Mouse (Mus musculus): Measurements from ENCODE around the gene Nfkb1. TPM values are rescaled to one million over a fixed set of nuclear protein-coding genes. Genes with fewer than 3 reads are reported as not detected.

Nfkb1 gene
- polyA plus RNA-seq, 1 experiment from 2014 or later = 12.7 TPM

DNA sequence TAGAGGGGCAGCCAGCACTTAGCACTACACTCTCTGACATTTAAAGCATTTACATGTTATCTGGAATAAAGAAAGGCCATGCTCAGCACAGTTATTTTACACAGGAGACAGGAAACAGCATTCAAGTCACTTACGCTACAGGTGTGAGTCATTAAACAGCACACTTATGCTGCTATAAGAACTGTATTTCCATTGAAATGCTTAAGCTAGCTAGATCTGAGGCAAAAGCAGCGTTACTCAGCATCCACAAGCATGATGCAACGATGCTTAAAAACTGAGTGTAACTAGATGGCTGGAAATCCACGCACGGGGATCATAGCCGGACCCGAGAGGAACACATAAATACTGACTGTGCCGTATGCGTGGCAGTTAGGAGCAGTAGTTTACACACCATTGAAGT lies 84.3 kb downstream of the Nfkb1 start:
- Histone ChIP-seq H3K36me3 (replicated peaks; ENCODE audit: insufficient read depth, low read length) (peaks cover 52% of the 10 kb centered on the region), H3K4me2 (ENCODE audit: low read depth, low read length) (peak overlapping the region; percentile 67), H3K27me3 (ENCODE audit: insufficient read depth, low read length) (no peaks in the 10 kb centered on the region), H3K27ac (ENCODE audit: low read depth) (peak overlapping the region; percentile 78), H3K9me3 (ENCODE audit: low read length) (no peaks in the 10 kb centered on the region), H3K9ac (replicated peaks) (no peak overlapping the region), H3K4me1 (ENCODE audit: insufficient read depth) (peaks cover 13% of the 10 kb centered on the region), H3K4me3 (ENCODE audit: low read depth, low read length) (peak overlapping the region; percentile 55)
- DNase-seq (no peak), ATAC-seq (no peak)
- WGBS (ENCODE audit: insufficient replicate concordance) = 45% methylated on average over 9 of the region's 9 CpGs
- TF ChIP-seq CTCF (IDR thresholded peaks at IDR 0.05; ENCODE audit: low read depth) (no peak), EP300 (IDR thresholded peaks at IDR 0.05; ENCODE audit: low read depth) (no peak)

DNA sequence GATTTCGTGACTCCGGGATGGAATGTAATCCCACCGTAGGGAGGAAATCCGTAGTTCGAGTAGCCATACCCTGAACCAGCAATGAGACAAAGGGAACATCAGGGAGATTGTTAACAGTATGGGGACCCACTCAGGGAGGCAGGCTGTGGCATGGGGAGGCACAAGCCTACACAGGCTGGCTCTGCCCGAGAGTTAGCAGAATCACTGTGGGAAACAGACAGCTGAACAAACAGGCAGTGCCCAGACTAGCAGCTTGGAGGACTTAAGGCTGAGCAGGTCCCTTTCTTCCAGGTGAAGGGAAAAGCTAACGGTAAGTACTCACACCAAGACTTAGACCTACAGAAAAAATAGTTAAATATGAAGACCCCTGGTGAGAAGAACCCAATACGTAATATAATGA lies 84.8 kb downstream of the Nfkb1 start:
- no peaks in the 10 kb centered on the region for H3K9me3 ChIP-seq (ENCODE audit: low read length)
- no peaks in the 10 kb centered on the region for H3K27me3 ChIP-seq (ENCODE audit: insufficient read depth, low read length)
- H3K36me3 ChIP-seq (replicated peaks; ENCODE audit: insufficient read depth, low read length) = peaks cover 55% of the 10 kb centered on the region
- peak overlapping the region; percentile 1; the same call in 1 of the 2 replicates for H3K27ac ChIP-seq (ENCODE audit: low read depth)
- TF ChIP-seq CTCF (IDR thresholded peaks at IDR 0.05; ENCODE audit: low read depth) = no peak
- TF ChIP-seq EP300 (IDR thresholded peaks at IDR 0.05; ENCODE audit: low read depth) = no peak
- ATAC-seq (no peak), DNase-seq (no peak)
- peaks cover 13% of the 10 kb centered on the region for H3K4me1 ChIP-seq (ENCODE audit: insufficient read depth)
- H3K4me2 ChIP-seq (ENCODE audit: low read depth, low read length) = no peak overlapping the region; the same call in 1 of the 2 replicates
- no peak overlapping the region for H3K9ac ChIP-seq (replicated peaks)
- 83% methylated on average over 8 of the region's 8 CpGs for WGBS (ENCODE audit: insufficient replicate concordance)
- no peak overlapping the region for H3K4me3 ChIP-seq (ENCODE audit: low read depth, low read length)

DNA sequence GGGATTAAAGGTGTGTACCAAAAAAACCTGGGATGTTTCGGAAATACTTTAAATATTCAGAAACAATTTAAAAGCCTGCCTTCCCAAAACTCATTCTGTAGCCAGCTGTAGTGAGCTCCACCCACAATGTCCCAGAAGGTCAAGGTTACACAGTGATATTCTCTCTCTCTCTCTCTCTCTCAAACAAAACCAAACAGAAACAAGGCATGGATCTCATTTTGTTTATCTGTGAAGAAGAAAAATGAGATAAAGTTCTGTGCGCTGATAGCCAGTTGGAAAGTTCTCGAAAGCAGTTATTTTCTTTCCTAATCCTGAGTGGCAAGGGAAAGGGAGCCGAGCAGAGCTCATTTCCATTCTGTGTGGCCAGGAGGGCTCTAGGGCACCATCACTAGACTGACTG lies 85.9 kb downstream of the Nfkb1 start:
- Histone ChIP-seq H3K27ac (ENCODE audit: low read depth) (0 out of 2 replicates have a peak overlapping the region, but pooled peaks have one; percentile 53), H3K4me3 (ENCODE audit: low read depth, low read length) (no peak overlapping the region), H3K9ac (replicated peaks) (no peak overlapping the region), H3K36me3 (replicated peaks; ENCODE audit: insufficient read depth, low read length) (peaks cover 54% of the 10 kb centered on the region), H3K4me2 (ENCODE audit: low read depth, low read length) (no peak overlapping the region), H3K9me3 (ENCODE audit: low read length) (no peaks in the 10 kb centered on the region), H3K27me3 (ENCODE audit: insufficient read depth, low read length) (no peaks in the 10 kb centered on the region), H3K4me1 (ENCODE audit: insufficient read depth) (peaks cover 13% of the 10 kb centered on the region)
- ATAC-seq = no peak
- WGBS (ENCODE audit: insufficient replicate concordance) = 47% methylated on average over 4 of the region's 4 CpGs
- no peak for DNase-seq
- TF ChIP-seq EP300 (IDR thresholded peaks at IDR 0.05; ENCODE audit: low read depth) = no peak
- no peak for TF ChIP-seq CTCF (IDR thresholded peaks at IDR 0.05; ENCODE audit: low read depth)

DNA sequence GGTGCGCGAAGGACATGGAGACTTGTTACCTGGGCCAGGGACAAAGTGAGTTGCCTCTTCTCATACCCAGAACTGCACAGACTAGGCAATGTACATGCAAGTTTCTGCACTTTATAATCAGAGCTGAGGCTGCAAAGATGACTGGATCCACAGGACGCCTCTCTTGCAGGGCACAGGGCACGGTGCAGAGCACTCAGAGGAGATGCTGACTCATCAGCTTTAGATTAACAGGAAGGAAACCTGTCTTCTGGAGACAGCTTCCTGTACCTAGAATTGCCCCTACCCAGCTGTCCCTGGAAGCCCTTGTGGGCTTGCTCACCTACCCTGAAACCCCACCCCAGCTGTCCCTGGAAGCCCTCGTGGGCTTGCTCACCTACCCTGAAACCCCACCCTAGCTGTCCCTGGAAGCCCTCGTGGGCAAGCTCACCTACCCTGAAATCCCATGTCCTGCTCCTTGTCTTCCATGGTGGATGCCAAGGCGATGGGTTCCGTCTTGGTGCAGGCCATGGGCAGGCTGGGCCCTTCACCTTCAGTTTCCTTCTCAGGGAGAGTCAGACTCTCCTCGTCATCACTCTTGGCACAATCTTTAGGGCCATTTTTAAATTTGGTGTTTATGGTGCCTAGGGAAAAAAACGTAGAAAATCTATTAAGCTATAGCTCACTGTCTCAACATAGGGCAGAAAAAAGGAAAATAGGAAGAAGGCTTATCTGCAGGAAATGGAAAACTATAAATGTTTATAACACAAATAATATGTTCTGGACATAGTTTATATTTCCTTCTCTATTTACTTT lies 86.5 kb downstream of the Nfkb1 start:
- H3K9ac ChIP-seq (replicated peaks) = no peak overlapping the region
- no peak overlapping the region for H3K4me3 ChIP-seq (ENCODE audit: low read depth, low read length)
- no peak for DNase-seq
- H3K27me3 ChIP-seq (ENCODE audit: insufficient read depth, low read length) = no peaks in the 10 kb centered on the region
- H3K27ac ChIP-seq (ENCODE audit: low read depth) = peak overlapping the region; percentile 55
- TF ChIP-seq EP300 (IDR thresholded peaks at IDR 0.05; ENCODE audit: low read depth) = no peak
- no peak for TF ChIP-seq CTCF (IDR thresholded peaks at IDR 0.05; ENCODE audit: low read depth)
- H3K4me2 ChIP-seq (ENCODE audit: low read depth, low read length) = no peak overlapping the region
- peaks cover 13% of the 10 kb centered on the region for H3K4me1 ChIP-seq (ENCODE audit: insufficient read depth)
- WGBS (ENCODE audit: insufficient replicate concordance) = 62% methylated on average over 10 of the region's 10 CpGs
- H3K36me3 ChIP-seq (replicated peaks; ENCODE audit: insufficient read depth, low read length) = peaks cover 58% of the 10 kb centered on the region
- H3K9me3 ChIP-seq (ENCODE audit: low read length) = no peaks in the 10 kb centered on the region
- ATAC-seq = peak; percentile 24

DNA sequence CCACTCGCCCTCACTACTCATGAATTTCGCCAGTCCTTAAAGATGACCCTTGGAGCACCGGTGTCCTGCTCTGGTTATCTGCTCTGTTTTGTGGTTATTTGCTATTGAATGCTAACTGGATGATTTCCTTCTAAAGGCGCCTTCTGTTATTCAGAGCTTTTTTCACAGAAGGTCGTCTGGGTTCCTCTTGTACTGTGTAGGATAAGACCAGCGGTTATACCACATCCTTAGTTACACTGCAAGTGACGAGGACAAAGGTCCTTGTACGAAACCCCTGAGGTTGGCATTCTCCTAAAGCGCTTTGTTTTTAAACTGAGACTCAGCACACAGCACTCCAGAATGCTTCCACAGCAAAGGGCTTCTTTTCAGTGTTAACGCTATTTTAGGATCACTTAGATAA lies 88.6 kb downstream of the Nfkb1 start:
- H3K4me2 ChIP-seq (ENCODE audit: low read depth, low read length) = no peak overlapping the region
- H3K4me3 ChIP-seq (ENCODE audit: low read depth, low read length) = no peak overlapping the region
- peaks cover 13% of the 10 kb centered on the region for H3K4me1 ChIP-seq (ENCODE audit: insufficient read depth)
- H3K9me3 ChIP-seq (ENCODE audit: low read length) = no peaks in the 10 kb centered on the region
- H3K36me3 ChIP-seq (replicated peaks; ENCODE audit: insufficient read depth, low read length) = peaks cover 58% of the 10 kb centered on the region
- no peaks in the 10 kb centered on the region for H3K27me3 ChIP-seq (ENCODE audit: insufficient read depth, low read length)
- no peak for TF ChIP-seq CTCF (IDR thresholded peaks at IDR 0.05; ENCODE audit: low read depth)
- no peak for TF ChIP-seq EP300 (IDR thresholded peaks at IDR 0.05; ENCODE audit: low read depth)
- H3K9ac ChIP-seq (replicated peaks) = no peak overlapping the region
- 0 out of 2 replicates have a peak overlapping the region, but pooled peaks have one; percentile 3 for H3K27ac ChIP-seq (ENCODE audit: low read depth)
- DNase-seq (no peak), ATAC-seq (no peak; the same call in 1 of the 2 replicates)
- WGBS (ENCODE audit: insufficient replicate concordance) = 45% methylated on average over 10 of the region's 10 CpGs

DNA sequence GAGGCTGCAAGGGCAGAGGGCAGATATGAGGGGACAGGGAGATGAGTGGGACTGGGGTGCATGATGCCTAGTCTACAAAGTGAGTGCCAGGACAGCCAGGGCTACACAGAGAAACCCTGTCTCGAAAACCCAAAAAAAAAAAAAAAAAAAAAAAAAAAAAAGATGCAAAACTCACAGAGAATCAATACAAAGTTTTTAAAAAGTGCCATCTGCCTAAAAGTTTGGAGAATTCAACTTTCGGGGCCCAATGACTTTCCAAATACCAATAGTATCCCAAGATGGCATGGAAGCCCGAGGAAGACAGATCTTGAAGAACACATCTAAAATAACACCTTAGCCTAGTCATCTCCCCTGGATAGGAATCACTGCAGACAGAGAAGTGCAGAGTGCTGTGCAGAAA lies 93.0 kb downstream of the Nfkb1 start:
- Histone ChIP-seq H3K27me3 (ENCODE audit: insufficient read depth, low read length) (no peaks in the 10 kb centered on the region), H3K36me3 (replicated peaks; ENCODE audit: insufficient read depth, low read length) (peaks cover 51% of the 10 kb centered on the region), H3K27ac (ENCODE audit: low read depth) (no peak overlapping the region), H3K4me3 (ENCODE audit: low read depth, low read length) (no peak overlapping the region), H3K4me2 (ENCODE audit: low read depth, low read length) (no peak overlapping the region), H3K9me3 (ENCODE audit: low read length) (no peaks in the 10 kb centered on the region), H3K9ac (replicated peaks) (no peak overlapping the region), H3K4me1 (ENCODE audit: insufficient read depth) (peaks cover 2% of the 10 kb centered on the region; the same call in 1 of the 2 replicates)
- ATAC-seq = no peak
- no peak for TF ChIP-seq CTCF (IDR thresholded peaks at IDR 0.05; ENCODE audit: low read depth)
- TF ChIP-seq EP300 (IDR thresholded peaks at IDR 0.05; ENCODE audit: low read depth) = no peak
- 85% methylated on average over 3 of the region's 3 CpGs for WGBS (ENCODE audit: insufficient replicate concordance)
- DNase-seq = no peak
